Mouse (Mus musculus): ENCODE measurements around the gene Fkbp8.
A peak's percentile ranks its signal among the peaks of the same experiment; 100 is the strongest.

The Fkbp8 gene

DNA sequence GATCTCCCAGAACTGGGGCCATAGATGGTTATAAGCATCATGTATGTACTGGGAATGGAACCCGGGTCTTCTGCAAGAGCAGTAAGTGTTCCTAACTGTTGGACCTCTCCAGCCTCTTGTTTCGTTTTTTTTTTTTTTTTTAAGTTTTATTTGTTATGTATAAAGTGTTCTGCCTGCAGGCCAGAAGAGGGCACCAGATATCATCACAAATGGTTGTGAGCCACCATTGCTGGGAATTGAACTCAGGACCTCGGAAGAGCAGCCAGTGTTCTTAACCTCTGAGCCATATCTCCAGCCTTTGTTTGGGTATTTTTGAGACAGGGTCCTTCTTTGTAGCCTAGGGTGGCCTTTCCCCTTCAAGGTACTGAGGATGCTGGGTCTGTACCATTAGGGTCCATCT lies 31.5 kb downstream of the Fkbp8 start:
- DNase-seq (ENCODE audit: low spot score): no peak

DNA sequence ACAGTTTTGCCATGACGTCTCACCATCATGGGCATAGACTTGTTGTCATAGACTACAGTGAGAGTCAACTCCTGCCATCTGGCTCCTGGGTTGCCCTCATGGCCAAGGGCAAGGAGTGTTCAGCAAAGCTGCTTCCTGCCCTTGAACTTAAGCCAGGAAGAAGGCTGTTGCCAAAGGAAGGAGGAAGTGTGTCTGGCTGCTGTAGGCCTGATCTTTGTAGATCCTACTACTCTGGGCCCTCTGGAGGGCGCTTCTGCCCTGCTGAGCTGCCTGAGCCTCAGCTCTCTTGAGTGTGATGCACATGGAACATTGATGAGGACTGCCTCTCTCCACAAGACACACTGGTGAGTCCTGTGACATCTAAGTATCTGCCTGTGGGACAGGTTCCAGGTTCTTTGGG lies 32.6 kb downstream of the Fkbp8 start:
- peak; percentile 56 for DNase-seq (ENCODE audit: low spot score)

DNA sequence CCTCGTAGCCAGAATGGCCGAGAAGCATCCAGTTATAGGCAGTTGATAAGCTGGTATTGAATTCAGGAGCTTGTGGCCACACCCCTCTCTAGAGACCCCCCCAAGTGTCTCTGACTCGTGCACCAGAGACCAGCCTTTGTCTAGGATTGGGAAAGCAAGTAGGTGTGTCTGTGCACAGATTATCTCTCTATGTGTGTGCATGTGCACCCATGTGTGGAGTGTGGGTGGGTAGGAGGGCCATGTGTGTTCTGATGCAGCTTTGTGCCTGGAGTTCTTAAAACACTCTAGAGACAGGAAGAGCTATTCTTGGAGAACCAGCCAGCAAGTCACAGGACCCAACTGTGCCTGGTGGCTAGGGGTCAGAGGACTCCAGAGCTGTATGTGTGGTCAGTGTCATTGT lies 33.0 kb downstream of the Fkbp8 start:
- no peak for DNase-seq (ENCODE audit: low spot score)

DNA sequence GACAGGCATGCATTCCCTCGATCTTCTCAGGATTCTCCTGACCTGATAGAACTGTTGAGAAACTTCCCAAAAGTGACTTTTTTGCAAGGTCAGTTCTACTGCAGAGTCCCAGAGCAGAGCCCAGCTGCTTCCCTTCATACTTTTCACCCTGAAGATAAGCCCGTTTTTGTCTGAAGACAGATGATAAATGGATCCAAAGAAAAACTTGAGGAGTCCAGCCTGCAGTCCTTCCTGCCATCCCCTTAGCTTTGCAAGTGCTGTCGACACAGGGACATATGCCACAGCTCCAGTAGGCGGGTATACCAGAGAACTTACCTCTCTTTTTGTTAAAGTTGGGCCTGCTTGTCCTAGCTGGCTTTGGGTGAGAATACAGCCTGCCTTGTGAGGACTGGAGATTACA lies 33.8 kb downstream of the Fkbp8 start:
- no peak for DNase-seq (ENCODE audit: low spot score)

DNA sequence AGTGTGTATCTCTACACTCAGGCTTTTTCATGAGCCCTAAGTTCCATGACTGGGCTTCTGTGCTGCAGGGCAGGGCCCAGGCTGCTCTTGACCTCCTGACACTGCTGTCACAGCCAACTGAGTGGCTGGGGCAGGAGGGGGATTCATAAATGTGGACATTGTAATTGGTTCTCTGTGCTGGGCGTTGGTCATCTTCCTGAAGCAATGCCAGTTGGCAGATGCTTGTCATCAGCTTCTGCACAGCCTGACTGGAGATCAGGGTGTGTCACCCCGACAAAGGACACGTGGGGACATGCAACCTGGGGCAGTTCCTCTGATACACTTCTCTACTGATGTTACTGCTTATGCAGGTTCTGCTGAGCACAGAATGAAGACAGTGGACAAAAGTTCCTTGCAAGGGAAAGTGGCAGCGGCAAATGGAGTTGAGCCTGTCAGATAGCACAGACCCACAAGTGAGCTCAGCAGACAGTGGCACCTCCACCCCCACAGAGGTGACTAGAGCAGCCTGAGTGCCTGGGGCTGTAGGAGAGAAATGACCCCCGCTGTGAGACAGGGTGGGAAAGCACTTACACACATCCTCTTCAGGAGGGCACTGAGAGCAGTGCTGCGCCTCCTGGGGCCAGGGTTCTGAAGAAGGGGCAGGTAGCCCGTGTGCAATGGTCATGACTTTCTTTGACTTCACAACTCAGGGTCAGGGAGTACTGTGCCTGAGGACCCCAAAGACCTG lies 34.4 kb downstream of the Fkbp8 start:
- DNase-seq (ENCODE audit: low spot score): peak; percentile 47

DNA sequence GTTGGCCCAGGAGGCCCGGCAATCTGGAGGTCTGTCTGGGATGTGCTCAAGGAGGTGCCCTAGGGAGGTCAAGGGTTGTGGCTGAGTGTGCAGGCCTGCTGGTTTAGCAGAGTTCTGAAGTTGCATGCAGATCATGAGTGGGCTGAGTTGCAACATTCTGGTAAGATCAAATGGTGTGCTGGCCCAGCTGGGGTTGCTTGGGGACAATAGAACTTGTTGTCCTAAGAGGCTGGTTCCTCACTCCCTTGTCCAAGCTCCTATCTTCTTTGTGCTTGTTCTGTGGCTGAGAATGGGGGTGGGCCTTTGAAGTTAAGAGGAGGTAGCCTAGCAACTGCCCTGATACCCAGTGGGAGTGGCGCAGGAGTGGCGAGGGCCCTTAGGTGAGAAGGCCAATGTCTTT lies 35.3 kb downstream of the Fkbp8 start:
- no peak for DNase-seq (ENCODE audit: low spot score)

DNA sequence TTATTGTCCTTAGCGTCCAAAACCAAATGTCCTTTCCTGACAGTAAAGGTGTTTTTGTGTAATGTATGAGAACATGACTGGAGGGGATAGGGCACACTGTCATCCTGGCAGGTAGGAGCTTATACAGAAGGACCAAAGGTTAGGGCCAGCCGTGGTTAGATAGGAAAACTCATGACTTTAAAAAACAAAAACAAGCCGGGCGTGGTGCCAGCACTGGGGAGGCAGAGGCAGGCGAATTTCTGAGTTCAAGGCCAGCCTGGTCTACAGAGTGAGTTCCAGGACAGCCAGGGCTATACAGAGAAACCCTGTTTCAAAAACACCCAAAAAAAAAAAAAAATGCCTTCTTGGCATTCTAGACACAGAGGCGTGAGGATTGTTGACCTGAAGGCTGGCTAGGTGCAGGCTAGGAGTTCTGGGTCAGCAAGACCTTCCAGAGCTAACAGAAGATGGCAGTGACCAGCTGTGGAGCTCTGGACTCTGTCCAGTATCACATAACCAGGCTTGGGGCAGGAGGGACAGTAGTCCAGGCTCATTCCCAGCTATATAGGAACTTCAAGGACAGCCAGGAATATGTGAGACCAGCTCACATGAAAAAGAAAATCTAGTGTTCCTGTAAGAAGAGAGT lies 36.4 kb downstream of the Fkbp8 start:
- DNase-seq (ENCODE audit: low spot score): no peak

DNA sequence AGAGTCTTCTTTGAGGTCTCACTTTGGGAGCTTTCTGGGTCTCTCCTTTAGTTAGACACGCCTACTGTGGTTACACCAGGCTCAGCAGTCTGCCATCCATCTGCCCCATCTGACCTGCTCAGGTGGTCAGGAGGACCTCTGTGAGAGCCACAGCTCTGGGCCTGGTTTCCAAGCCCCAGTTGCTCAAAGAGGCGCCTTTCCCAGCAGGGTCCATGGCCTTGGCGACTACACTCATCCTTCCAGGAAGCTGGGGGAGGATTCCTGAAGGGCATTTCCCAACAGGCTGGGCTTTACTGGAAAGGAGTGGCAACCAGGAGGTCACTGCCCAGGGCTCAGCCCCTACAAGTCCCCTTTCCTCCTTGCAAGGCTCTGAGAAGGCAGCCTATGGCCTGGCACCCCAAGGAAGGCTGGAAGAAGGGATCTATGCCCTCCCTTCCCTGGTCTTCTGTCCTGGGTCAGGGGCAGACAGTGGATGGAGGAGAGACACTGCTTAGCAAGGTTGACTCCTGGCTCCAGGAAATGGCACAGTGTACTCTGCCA lies 37.2 kb downstream of the Fkbp8 start:
- no peak for DNase-seq (ENCODE audit: low spot score)

DNA sequence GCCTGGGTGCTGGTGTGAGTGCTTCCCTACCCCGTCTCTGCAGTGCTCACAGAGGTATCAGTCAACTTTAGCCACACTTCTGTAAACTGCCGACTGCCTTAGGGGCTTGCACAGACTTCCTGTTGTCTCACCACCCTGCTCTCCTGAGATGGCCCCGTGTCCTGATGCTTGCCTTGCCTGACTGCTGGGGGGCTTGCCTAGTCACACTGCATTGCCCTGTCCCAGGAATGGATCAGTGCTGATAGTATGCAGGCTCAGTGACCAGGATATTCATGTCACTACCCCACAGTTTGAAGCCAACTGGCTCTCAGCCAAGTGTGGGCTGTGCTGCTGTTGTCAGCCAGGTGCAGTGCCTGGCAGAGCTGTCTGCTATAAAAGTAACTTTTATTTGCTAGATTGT lies 38.0 kb downstream of the Fkbp8 start:
- peak; percentile 57 for DNase-seq (ENCODE audit: low spot score)

DNA sequence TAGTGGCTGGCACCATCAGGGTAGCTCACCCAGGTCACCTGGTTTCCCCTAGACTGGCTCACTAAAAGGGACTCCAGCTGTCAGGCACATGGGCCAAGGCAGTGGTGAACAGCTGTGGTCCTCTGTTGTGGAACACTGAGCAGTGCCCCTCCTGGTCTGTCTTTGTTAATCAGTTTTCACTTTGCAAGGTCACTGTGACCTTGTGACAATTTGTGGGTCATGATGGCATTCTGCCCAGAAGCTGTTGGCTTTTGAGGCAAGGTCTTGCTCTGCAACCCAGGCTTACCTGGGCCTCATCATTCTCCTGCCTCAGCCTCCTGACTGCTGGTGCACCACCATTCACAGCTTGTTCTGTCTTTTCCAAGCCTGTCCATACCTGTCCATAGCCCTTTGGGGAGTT lies 42.8 kb downstream of the Fkbp8 start:
- DNase-seq (ENCODE audit: low spot score): no peak

DNA sequence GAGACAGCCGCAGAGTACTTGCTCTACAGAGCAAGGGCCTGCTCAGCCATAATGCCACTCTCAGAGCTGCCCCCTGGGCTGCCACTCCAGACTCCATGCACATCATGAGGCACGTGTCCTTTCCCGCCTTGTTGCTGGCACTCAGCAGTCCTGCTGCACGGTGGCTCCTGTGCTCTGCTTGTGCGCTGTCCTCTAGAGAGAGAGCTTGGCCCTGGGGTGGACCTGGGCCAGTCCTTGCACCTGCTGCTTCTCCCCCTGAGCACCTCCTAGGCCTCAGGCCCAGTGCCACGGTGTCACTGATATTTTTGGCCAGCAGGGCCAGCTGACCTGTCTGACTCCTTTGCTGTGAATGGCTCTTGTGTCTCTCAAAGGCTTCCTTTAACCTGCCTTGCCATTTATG lies 43.5 kb downstream of the Fkbp8 start:
- DNase-seq (ENCODE audit: low spot score): no peak

DNA sequence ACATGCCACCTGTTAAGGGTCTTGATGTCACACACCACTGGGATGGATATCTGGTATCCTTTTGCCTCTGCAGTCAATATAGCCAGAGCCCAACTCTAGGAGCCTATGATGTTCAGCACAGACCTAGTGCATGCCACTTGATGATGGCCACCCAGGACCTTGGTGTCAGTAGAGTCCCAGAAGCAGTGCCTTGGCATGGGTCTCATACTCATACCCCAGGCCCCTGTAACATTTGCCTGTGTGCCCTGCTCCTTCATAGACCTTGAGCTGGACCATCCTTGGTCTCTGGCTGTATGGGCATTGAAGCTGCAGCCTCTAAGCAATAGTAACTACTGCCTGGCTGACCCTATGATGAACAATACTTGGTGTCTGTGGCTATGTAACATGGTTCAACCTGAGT lies 46.8 kb downstream of the Fkbp8 start:
- no peak for DNase-seq (ENCODE audit: low spot score)

DNA sequence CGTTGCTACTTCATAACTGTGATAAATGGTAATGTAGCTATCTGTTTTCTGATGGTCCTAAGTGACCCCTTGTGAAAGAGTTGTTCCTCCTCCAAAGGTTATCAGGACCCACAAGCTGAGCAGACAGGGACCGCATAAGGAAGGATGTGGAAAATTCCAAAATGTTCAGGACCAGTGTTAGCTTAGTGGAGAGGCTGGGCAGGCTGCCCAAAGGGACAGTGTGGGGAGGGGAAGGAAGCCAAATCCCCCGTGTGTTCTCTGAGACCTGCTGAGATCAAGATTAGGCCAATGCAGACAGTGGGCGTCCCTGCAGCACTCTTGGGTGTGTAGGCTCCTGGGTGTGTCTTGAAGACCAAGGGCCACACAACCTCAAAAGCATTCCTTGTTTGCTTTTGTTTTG lies 47.4 kb downstream of the Fkbp8 start:
- DNase-seq (ENCODE audit: low spot score): no peak

DNA sequence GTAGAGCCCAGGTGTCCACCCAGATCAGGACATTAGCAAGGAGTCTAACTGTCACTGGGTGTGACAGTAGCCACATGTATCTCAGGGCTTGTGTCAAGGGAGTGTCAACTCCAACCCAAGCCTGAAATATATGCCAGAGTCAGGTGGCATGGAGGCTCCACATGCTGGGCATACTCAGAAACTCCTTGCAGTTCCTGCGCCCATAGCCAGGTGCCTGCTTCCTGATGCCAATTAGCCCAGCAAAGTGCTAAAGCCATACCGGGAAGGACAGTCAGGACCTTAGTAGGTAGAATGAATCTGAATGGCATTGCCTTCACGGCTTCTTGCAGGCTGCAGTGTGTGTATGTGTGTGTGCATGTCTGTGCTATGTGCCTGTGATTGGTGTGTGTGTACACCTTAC lies 49.7 kb downstream of the Fkbp8 start:
- DNase-seq (ENCODE audit: low spot score): no peak

DNA sequence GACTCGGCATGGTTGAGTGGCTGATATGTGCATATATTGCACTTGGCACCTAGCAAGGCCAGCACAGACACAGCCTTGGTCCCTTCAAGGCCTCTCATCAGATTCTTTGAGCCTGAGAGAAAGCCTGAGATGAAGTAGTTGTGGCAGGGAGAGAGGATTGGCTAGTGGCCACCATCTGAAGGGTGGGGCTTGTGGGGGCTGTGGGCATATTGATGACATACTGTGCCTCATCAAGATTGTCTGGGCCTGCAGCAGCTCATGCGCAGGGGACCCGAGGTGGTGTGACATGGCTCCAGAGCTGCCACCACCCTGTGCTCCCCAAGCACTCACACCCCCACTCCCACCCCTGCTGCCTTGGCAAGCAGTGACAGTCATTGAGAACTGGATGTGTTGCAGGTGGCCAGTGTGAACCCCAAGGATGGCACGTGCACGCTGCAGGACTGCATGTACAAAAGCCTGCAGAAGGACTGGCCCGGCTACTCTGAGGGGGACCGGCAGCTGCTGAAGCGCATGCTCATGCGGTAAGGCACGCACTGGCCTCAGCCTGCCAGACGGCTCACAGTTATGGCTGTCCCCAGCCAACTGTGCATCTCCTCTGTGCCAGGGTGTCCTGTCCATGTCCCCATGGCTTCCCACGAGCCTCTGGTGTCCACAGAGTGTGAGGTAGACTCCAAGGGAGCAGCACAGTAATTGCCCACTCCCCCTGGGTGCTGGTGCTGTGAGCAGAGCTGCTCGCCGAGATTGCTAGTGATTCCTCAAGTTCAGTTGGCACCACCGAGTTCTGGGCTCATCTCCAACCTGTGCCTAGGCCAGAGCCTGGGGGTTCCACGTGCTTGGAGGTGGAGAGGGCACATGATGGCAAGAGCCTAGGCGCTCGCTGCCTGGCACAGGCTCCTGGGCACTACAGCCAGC lies 56.2 kb downstream of the Fkbp8 start:
- DNase-seq (ENCODE audit: low spot score): no peak

DNA sequence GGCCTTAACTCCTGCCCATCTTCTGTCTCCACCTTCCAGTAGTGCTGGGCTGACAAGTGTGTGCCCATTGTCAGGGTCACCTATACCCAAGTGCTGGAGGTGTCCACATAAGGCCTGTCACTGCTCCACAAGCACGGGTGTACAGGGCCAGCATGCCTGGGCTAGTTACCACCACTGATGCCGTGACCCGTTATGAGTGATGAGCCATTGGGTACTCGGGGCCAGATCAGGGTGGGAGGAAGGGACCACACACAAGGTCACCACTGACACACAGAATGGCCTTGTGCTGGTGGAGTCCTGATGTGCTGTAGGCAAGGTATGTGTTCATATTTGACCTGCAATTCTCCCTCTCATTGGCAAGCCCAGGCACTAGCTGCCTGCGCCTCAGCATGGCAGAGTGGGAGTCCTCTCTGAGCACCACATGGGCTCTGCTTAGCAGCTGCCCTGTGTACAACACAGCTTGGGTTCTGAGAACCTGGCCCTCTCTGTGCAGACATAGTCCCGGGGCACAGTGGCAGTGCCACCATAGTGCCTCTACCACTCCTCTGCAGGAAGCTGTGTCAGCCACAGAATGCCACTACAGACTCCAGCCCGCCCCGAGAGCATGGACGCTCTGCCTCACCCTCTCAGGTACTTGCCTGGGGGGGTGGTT lies 57.2 kb downstream of the Fkbp8 start:
- no peak for DNase-seq (ENCODE audit: low spot score)
